Mouse (Mus musculus): Measurements from ENCODE around the gene Gm9195. TPM values are rescaled to one million over a fixed set of nuclear protein-coding genes. Genes with fewer than 3 reads are reported as not detected.

Gm9195 gene
- not detected in 2 replicates for polyA plus RNA-seq (2014; fragmentation: Nextera tagmentation; extraction: Ambion mirVana)

DNA sequence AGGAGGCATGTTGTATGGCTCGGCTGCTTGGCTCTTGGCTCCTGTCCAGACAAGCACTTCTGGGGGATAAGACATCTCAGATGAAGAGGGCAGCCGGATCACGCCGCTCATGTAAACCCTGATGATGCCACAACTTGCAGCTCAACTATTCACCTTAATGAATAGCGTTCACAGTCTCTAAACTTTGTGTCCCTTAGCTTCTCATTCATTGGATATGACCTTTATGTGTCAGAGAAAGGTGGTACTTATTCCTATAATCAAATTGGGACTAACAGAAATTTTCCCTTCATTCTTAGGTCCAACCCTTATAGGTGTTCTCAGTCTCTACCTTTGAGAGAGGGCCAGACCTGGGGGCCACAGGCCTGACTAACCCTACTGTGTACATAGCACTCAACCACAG, at the start of gene Gm9195:
Gene Gm9195, minus strand, starts transcription at position 101 of the 400 bp plus-strand sequence.
- H3K36me3 ChIP-seq (ENCODE audit: control insufficient read depth, insufficient read depth, low read length) = no peaks in the 10 kb centered on the region

DNA sequence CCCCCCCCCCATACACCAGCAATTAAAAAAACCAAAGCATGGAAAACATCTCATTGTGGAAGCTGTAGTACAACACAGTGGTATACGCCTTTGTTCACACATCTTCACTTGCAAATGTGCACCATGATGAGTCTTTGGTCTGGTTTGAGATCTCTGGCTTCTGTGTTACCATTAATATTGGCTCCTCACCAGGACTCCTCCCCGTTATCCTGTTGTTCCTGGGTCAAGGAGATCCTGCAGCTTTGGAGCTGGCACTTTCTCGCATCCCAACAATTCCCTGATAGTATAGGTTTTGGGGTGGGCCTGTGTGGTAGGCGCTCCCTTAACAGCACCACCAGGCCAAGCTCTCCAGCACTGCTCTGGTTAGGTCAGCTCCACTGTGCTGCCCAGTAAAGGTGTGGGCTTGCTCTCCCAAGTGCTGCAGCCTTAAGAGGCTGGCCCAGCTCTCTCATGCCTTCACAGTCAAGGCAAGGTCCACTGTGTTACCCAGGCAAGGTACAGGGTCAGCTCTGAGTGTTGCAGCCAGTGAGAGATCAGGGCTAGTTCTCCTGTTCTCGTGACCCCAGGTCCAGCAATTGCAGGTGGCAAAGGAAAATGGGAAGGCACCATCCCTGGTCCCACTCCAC, 44.9 kb upstream of the Gm9195 start:
- no peaks in the 10 kb centered on the region for H3K9me3 ChIP-seq (ENCODE audit: control insufficient read depth, low read length)
- whole genome bisulfite sequencing = 77% methylated on average over 5 of the region's 5 CpGs
- DNase-seq (ENCODE audit: low spot score) = no peak

More for the DNA sequence above, at the start of gene Gm9195:
- ATAC-seq (replicated peaks; ENCODE audit: low FRiP score) = no peak
- H3K4me3 ChIP-seq (ENCODE audit: low read depth, low read length) = no peak within 1 kb of the TSS
- no peak for DNase-seq (ENCODE audit: low spot score)
- no peaks in the 10 kb centered on the region for H3K9me3 ChIP-seq (ENCODE audit: control insufficient read depth, low read length)
- H3K4me2 ChIP-seq = no peak within 1 kb of the TSS
- H3K27me3 ChIP-seq (replicated peaks; ENCODE audit: control insufficient read depth, insufficient read depth, low read length) = no peaks in the 10 kb centered on the region
- no peak within 1 kb of the TSS for H3K27ac ChIP-seq (ENCODE audit: low read depth, low read length)
- H3K9ac ChIP-seq (ENCODE audit: low read depth, low read length) = no peak within 1 kb of the TSS
- WGBS = 84% methylated on average over 5 of the region's 5 CpGs
- H3K4me1 ChIP-seq (replicated peaks; ENCODE audit: control insufficient read depth, insufficient read depth, low read length) = no peaks in the 10 kb centered on the region

DNA sequence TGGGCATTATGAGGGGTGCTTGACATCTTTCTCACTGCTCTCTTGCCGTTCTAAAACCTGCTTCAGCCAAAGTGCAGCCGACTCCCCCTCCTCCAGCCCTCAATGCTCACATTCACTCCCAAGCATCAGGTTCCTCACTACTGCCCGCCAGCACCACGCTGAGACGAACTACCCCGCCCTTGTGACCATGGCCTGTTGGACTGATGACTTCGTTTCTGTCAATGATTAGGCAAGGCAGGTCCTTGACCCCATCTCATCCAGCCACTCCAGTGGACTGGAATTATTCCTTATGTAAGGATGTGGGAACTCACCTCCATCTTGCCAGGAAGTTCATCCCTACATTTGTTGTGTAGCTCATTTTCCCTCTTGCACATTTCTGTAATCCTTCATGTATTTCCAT, 42.2 kb upstream of the Gm9195 start:
- Histone ChIP-seq H3K9me3 (ENCODE audit: control insufficient read depth, low read length) (no peaks in the 10 kb centered on the region), H3K4me1 (replicated peaks; ENCODE audit: control insufficient read depth, insufficient read depth, low read length) (no peaks in the 10 kb centered on the region; the same call in 1 of the 2 replicates), H3K27me3 (replicated peaks; ENCODE audit: control insufficient read depth, insufficient read depth, low read length) (peaks cover 32% of the 10 kb centered on the region), H3K9ac (ENCODE audit: low read depth, low read length) (no peak overlapping the region), H3K4me2 (no peak overlapping the region), H3K27ac (ENCODE audit: low read depth, low read length) (no peak overlapping the region), H3K36me3 (ENCODE audit: control insufficient read depth, insufficient read depth, low read length) (no peaks in the 10 kb centered on the region; the same call in 1 of the 2 replicates), H3K4me3 (ENCODE audit: low read depth, low read length) (no peak overlapping the region)
- ATAC-seq (replicated peaks; ENCODE audit: low FRiP score) (no peak), DNase-seq (ENCODE audit: low spot score) (no peak)
- WGBS = 69% methylated on average over 7 of the region's 7 CpGs

More for the DNA sequence above, 44.9 kb upstream of the Gm9195 start:
- no peak for ATAC-seq (replicated peaks; ENCODE audit: low FRiP score)
- Histone ChIP-seq H3K4me2 (no peak overlapping the region), H3K4me3 (ENCODE audit: low read depth, low read length) (no peak overlapping the region), H3K9ac (ENCODE audit: low read depth, low read length) (no peak overlapping the region), H3K27ac (ENCODE audit: low read depth, low read length) (no peak overlapping the region), H3K36me3 (ENCODE audit: control insufficient read depth, insufficient read depth, low read length) (peaks cover 2% of the 10 kb centered on the region; the same call in 1 of the 2 replicates), H3K27me3 (replicated peaks; ENCODE audit: control insufficient read depth, insufficient read depth, low read length) (peaks cover 17% of the 10 kb centered on the region), H3K4me1 (replicated peaks; ENCODE audit: control insufficient read depth, insufficient read depth, low read length) (no peaks in the 10 kb centered on the region; the same call in 1 of the 2 replicates)

DNA sequence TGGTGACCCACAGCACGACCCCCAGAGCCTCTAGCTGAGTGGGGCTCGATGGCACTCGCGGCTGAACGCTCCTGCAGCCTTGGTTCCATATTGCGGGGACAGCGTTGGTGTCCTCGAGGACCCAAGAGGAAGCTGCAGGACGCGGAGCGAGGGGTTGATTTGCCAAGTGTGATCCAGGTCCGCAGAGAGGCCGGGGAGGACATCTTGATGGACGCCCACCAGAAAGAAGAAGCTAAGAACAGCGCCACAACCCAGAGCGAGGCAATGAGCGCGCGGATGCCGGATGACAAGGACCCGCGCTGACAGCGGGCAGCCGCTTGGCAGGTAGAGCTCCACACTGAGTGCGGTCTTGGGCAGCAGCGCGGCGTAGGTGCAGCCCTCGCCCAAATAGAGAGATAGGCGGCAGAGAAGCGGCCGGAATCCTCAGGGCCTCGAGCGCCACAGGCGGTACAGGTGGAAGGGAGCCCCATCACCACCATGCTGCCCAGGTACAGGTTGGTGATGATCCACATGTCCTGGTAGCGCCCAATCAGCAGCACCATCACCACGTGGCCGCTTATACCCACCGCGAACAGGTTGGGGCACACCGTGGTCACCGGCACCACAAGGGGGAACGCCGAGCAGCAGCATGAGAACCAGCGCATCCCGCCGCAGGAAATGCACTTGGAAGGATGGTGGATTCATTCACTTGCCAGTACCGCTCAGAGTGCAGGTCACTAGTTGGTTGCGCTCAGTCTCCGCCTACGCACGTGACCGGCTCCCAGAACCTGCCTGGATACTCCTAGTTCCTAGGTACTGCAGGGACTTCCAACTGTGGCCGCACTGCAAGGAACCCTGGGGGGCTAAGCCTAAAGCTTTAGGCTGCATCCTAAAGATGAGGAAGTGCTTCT, 40.6 kb upstream of the Gm9195 start:
- Histone ChIP-seq H3K9me3 (ENCODE audit: control insufficient read depth, low read length) (no peaks in the 10 kb centered on the region), H3K4me2 (peak overlapping the region; percentile 66), H3K4me3 (ENCODE audit: low read depth, low read length) (peak overlapping the region; percentile 36), H3K27ac (ENCODE audit: low read depth, low read length) (no peak overlapping the region), H3K9ac (ENCODE audit: low read depth, low read length) (no peak overlapping the region), H3K36me3 (ENCODE audit: control insufficient read depth, insufficient read depth, low read length) (no peaks in the 10 kb centered on the region; the same call in 1 of the 2 replicates), H3K4me1 (replicated peaks; ENCODE audit: control insufficient read depth, insufficient read depth, low read length) (no peaks in the 10 kb centered on the region; the same call in 1 of the 2 replicates), H3K27me3 (replicated peaks; ENCODE audit: control insufficient read depth, insufficient read depth, low read length) (peaks cover 32% of the 10 kb centered on the region)
- peak; percentile 53; the same call in 1 of the 2 replicates for ATAC-seq (replicated peaks; ENCODE audit: low FRiP score)
- WGBS = 2% methylated on average over 54 of the region's 54 CpGs
- peak; percentile 40 for DNase-seq (ENCODE audit: low spot score)

DNA sequence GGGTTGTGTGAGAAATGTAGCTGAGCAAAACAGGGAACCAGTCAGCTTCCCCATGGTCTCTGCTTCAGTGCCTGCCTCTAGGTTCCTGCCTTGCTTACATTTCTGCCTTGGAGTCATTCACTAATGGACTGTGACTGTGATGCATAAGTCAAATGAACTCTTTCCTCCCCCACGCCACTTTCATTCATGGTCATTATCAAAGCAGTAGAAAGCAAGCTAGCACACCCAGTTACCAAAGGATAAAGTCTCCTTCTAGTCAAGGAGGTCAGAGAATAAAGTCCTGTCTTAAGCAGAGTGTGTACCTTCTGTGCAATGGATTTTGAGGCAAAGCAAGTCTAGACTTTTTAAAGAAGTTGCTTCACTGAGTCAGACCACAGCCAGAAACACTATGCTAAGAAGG, 35.5 kb upstream of the Gm9195 start:
- Histone ChIP-seq H3K4me3 (ENCODE audit: low read depth, low read length) (no peak overlapping the region), H3K4me1 (replicated peaks; ENCODE audit: control insufficient read depth, insufficient read depth, low read length) (no peaks in the 10 kb centered on the region; the same call in 1 of the 2 replicates), H3K9me3 (ENCODE audit: control insufficient read depth, low read length) (no peaks in the 10 kb centered on the region), H3K4me2 (no peak overlapping the region), H3K27ac (ENCODE audit: low read depth, low read length) (no peak overlapping the region), H3K9ac (ENCODE audit: low read depth, low read length) (no peak overlapping the region), H3K27me3 (replicated peaks; ENCODE audit: control insufficient read depth, insufficient read depth, low read length) (peaks cover 21% of the 10 kb centered on the region), H3K36me3 (ENCODE audit: control insufficient read depth, insufficient read depth, low read length) (no peaks in the 10 kb centered on the region)
- no peak for DNase-seq (ENCODE audit: low spot score)
- ATAC-seq (replicated peaks; ENCODE audit: low FRiP score) = no peak
- 87% methylated on average over 1 of the region's 1 CpGs for WGBS

DNA sequence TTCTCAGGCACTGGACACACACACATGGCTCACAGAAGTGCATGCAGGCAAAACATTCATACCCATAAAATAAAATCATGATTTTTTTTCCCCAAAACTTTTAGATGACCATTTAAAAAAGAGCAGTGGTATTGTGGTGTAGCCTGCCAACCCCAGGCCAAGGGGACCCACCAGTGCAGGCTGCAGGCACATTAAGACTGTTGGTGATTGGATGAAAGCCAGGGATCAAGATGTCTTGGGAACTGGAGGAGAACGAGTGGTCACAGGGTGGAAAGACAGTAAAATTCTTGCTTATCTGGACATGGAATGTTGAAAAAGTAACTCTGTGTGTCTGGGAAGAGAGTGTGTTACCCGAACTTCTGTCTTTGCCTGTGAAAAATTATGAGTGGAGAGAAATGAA, 27.9 kb upstream of the Gm9195 start:
- WGBS = 39% methylated on average over 2 of the region's 2 CpGs
- Histone ChIP-seq H3K27me3 (replicated peaks; ENCODE audit: control insufficient read depth, insufficient read depth, low read length) (no peaks in the 10 kb centered on the region), H3K4me3 (ENCODE audit: low read depth, low read length) (no peak overlapping the region), H3K9me3 (ENCODE audit: control insufficient read depth, low read length) (no peaks in the 10 kb centered on the region), H3K27ac (ENCODE audit: low read depth, low read length) (no peak overlapping the region), H3K36me3 (ENCODE audit: control insufficient read depth, insufficient read depth, low read length) (no peaks in the 10 kb centered on the region), H3K4me1 (replicated peaks; ENCODE audit: control insufficient read depth, insufficient read depth, low read length) (no peaks in the 10 kb centered on the region), H3K4me2 (no peak overlapping the region), H3K9ac (ENCODE audit: low read depth, low read length) (no peak overlapping the region)
- DNase-seq (ENCODE audit: low spot score) (no peak), ATAC-seq (replicated peaks; ENCODE audit: low FRiP score) (no peak)

DNA sequence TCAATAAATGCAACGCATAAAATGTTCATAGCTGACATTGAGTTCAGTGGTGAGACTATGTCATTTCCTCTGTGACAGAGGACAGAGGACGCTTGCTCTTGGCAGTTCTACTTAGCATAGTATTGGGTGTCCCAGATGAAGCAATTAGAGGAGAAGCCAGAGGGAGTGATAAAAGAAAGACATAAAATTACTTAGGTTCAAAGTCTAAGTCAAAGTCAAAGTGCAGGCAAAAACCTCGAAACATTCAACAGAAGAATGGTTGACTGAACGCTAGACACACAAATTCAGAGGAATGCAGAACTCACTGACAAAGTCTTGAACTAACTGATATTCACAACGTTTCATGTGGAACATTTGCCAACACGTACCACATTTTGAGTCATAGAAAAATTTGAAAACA, 27.1 kb upstream of the Gm9195 start:
- no peak for ATAC-seq (replicated peaks; ENCODE audit: low FRiP score)
- no peaks in the 10 kb centered on the region for H3K9me3 ChIP-seq (ENCODE audit: control insufficient read depth, low read length)
- H3K4me2 ChIP-seq = no peak overlapping the region
- H3K27ac ChIP-seq (ENCODE audit: low read depth, low read length) = no peak overlapping the region
- DNase-seq (ENCODE audit: low spot score) = no peak
- 72% methylated on average over 6 of the region's 6 CpGs for WGBS
- H3K4me1 ChIP-seq (replicated peaks; ENCODE audit: control insufficient read depth, insufficient read depth, low read length) = no peaks in the 10 kb centered on the region
- H3K4me3 ChIP-seq (ENCODE audit: low read depth, low read length) = no peak overlapping the region
- H3K36me3 ChIP-seq (ENCODE audit: control insufficient read depth, insufficient read depth, low read length) = no peaks in the 10 kb centered on the region
- H3K27me3 ChIP-seq (replicated peaks; ENCODE audit: control insufficient read depth, insufficient read depth, low read length) = no peaks in the 10 kb centered on the region
- no peak overlapping the region for H3K9ac ChIP-seq (ENCODE audit: low read depth, low read length)

DNA sequence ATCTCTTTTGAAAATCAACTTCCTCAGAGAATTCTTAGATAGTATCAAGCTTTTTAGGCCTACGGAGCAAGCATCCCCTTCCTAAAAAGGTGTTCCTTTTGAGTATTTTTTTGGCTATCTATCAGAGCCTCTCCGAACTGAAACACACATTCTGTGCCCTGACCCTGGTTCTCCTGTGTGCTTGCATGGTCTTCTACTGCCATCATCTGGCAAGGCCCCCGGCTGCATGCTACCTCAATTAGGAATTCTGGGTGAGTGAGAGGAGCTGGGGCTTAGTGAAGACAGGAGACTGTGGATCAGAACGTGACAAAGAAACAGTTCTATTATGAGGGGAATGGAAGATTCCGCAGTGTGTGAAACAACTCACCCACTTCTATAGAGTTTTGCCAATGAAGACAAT, 24.7 kb upstream of the Gm9195 start:
- WGBS = 31% methylated on average over 5 of the region's 5 CpGs
- no peaks in the 10 kb centered on the region for H3K4me1 ChIP-seq (replicated peaks; ENCODE audit: control insufficient read depth, insufficient read depth, low read length)
- no peak overlapping the region for H3K9ac ChIP-seq (ENCODE audit: low read depth, low read length)
- no peak for ATAC-seq (replicated peaks; ENCODE audit: low FRiP score)
- H3K36me3 ChIP-seq (ENCODE audit: control insufficient read depth, insufficient read depth, low read length) = no peaks in the 10 kb centered on the region
- H3K4me3 ChIP-seq (ENCODE audit: low read depth, low read length) = no peak overlapping the region
- H3K27me3 ChIP-seq (replicated peaks; ENCODE audit: control insufficient read depth, insufficient read depth, low read length) = no peaks in the 10 kb centered on the region
- no peaks in the 10 kb centered on the region for H3K9me3 ChIP-seq (ENCODE audit: control insufficient read depth, low read length)
- DNase-seq (ENCODE audit: low spot score) = no peak
- H3K27ac ChIP-seq (ENCODE audit: low read depth, low read length) = no peak overlapping the region
- no peak overlapping the region for H3K4me2 ChIP-seq
